12 mouse cellular contexts compared by ENCODE assay signal in the genomic region with DNA sequence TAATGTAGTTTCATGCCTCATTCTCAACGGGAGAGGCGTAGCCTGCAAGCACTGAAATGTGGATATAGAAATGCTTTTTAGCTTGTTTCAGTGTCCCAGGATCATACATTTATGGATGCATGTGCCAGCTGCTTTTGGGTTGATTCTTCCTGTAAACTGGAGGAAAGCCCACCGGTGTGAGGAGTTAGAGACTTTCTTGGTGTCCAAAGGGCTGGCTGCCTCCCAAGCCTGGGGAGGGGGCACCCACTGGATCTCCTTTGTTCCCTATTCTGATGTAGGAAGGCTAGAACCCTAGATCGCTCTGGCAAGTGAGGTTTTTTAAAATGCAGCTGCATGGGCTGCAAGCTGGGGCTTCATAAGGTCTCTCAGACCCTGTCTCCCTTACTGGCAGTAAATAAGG. TPM values are rescaled to one million over a fixed set of nuclear protein-coding genes. Genes with fewer than 3 reads are reported as not detected.
DNase-seq lines count a peak whose midpoint lies in the region; ATAC-seq and TF ChIP-seq lines count a peak whose summit lies in the region.
"Had no signal": no experiment of that assay in that cellular context is flagged by ENCODE, and none has a peak within 500 bp of the region (broad histone marks: within the 10 kb centered on the region; RNA-seq: fewer than 3 reads in every experiment).

No protein-coding gene starts in this region.

- peaks cover 48% of the 10 kb centered on the region for H3K4me1 ChIP-seq in kidney, embryonic 14.5 days (ENCODE audit: control insufficient read depth, insufficient read depth, low read length)
- H3K4me1 ChIP-seq in embryonic facial prominence, embryonic 14.5 days (ENCODE audit: control insufficient read depth, insufficient read depth, low read length), result peaks cover 64% of the 10 kb centered on the region
- peaks cover 89% of the 10 kb centered on the region for H3K4me1 ChIP-seq in hindbrain, embryonic 15.5 days (replicated peaks)
- peaks cover 13% of the 10 kb centered on the region for H3K4me1 ChIP-seq in midbrain, postnatal 0 days (ENCODE audit: insufficient read depth, low read length)
- H3K4me1 ChIP-seq in cerebellum, adult 2 months (ENCODE audit: control insufficient read depth, insufficient read depth, low read length), result no peaks in the 10 kb centered on the region; the same call in 1 of the 2 replicates

- H3K36me3 ChIP-seq in kidney, embryonic 14.5 days (ENCODE audit: control insufficient read depth, insufficient read depth, low read length), result peaks cover 11% of the 10 kb centered on the region; the same call in 1 of the 2 replicates
- H3K36me3 ChIP-seq in embryonic facial prominence, embryonic 14.5 days (ENCODE audit: control insufficient read depth, insufficient read depth, low read length), result peaks cover 72% of the 10 kb centered on the region
- no peaks in the 10 kb centered on the region for H3K36me3 ChIP-seq in hindbrain, embryonic 15.5 days
- peaks cover 11% of the 10 kb centered on the region; the same call in 1 of the 2 replicates for H3K36me3 ChIP-seq in midbrain, postnatal 0 days (ENCODE audit: insufficient read depth, low read length)

- peak overlapping the region; percentile 9; the same call in 1 of the 2 replicates for H3K4me3 ChIP-seq in kidney, embryonic 14.5 days (ENCODE audit: low read length)
- H3K4me3 ChIP-seq in embryonic facial prominence, embryonic 14.5 days (ENCODE audit: low read depth, low read length), result peak overlapping the region; percentile 94
- peak overlapping the region; percentile 92 for H3K4me3 ChIP-seq in hindbrain, embryonic 15.5 days
- peak overlapping the region; percentile 90 for H3K4me3 ChIP-seq in midbrain, postnatal 0 days (ENCODE audit: low read depth, low read length)
- H3K4me3 ChIP-seq in cerebellum, adult 2 months (replicated peaks; ENCODE audit: insufficient read depth, low read depth, low read length), result no peak overlapping the region

- no peak overlapping the region for H3K27ac ChIP-seq in kidney, embryonic 14.5 days (ENCODE audit: low read depth, low read length)
- H3K27ac ChIP-seq in embryonic facial prominence, embryonic 14.5 days (replicated peaks; ENCODE audit: low read depth, low read length), result peak overlapping the region; percentile 16; the same call in 1 of the 2 replicates
- H3K27ac ChIP-seq in hindbrain, embryonic 15.5 days (replicated peaks), result peak overlapping the region; percentile 91
- H3K27ac ChIP-seq in midbrain, postnatal 0 days (ENCODE audit: low read depth, low read length), result peak overlapping the region; percentile 34; the same call in 1 of the 2 replicates
- no peak overlapping the region for H3K27ac ChIP-seq in cerebellum, adult 2 months (ENCODE audit: insufficient read depth, low read length)

- no peak for ATAC-seq in kidney, embryonic 14.5 days (ENCODE audit: low FRiP score, low TSS enrichment)
- ATAC-seq in embryonic facial prominence, embryonic 14.5 days (ENCODE audit: low read depth), result no peak
- no peak for ATAC-seq in hindbrain, embryonic 15.5 days (ENCODE audit: low FRiP score, low read depth)
- no peak for ATAC-seq in midbrain, postnatal 0 days (ENCODE audit: low FRiP score)
- ATAC-seq: CD4-positive, CD25-positive, alpha-beta regulatory T cell, adult 4 months had no signal

- H3K4me2 ChIP-seq in kidney, embryonic 14.5 days (replicated peaks; ENCODE audit: low read depth, low read length), result peak overlapping the region; percentile 27; the same call in 1 of the 2 replicates
- peak overlapping the region; percentile 97 for H3K4me2 ChIP-seq in embryonic facial prominence, embryonic 14.5 days (ENCODE audit: low read depth, low read length)
- H3K4me2 ChIP-seq in hindbrain, embryonic 15.5 days, result peak overlapping the region; percentile 88
- H3K4me2 ChIP-seq in midbrain, postnatal 0 days (ENCODE audit: low read depth, low read length, poor library complexity, severe bottlenecking), result peak overlapping the region; percentile 92

- no peak for TF ChIP-seq POLR2A in cerebellum, adult 2 months (IDR thresholded peaks at IDR 0.05; ENCODE audit: borderline replicate concordance, insufficient read depth, low read length)

- peaks cover 56% of the 10 kb centered on the region for H3K27me3 ChIP-seq in kidney, embryonic 14.5 days (ENCODE audit: control insufficient read depth, insufficient read depth, low read length)
- H3K27me3 ChIP-seq in embryonic facial prominence, embryonic 14.5 days (replicated peaks; ENCODE audit: control insufficient read depth, insufficient read depth, low read length), result no peaks in the 10 kb centered on the region
- H3K27me3 ChIP-seq in hindbrain, embryonic 15.5 days, result no peaks in the 10 kb centered on the region
- H3K27me3 ChIP-seq in midbrain, postnatal 0 days (ENCODE audit: insufficient read depth, low read length), result no peaks in the 10 kb centered on the region
- peaks cover 5% of the 10 kb centered on the region; the same call in 1 of the 2 replicates for H3K27me3 ChIP-seq in cerebellum, adult 2 months (ENCODE audit: control insufficient read depth, insufficient read depth, low read length)

- H3K9me3 ChIP-seq in kidney, embryonic 14.5 days (ENCODE audit: control insufficient read depth, low read length), result no peaks in the 10 kb centered on the region
- H3K9me3 ChIP-seq in embryonic facial prominence, embryonic 14.5 days (ENCODE audit: control insufficient read depth, low read length), result no peaks in the 10 kb centered on the region
- H3K9me3 ChIP-seq in hindbrain, embryonic 15.5 days, result no peaks in the 10 kb centered on the region
- H3K9me3 ChIP-seq in midbrain, postnatal 0 days (ENCODE audit: low read length), result no peaks in the 10 kb centered on the region

- 0 out of 2 replicates have a peak overlapping the region, but pooled peaks have one; percentile 31 for H3K9ac ChIP-seq in kidney, embryonic 14.5 days (ENCODE audit: low read depth, low read length)
- H3K9ac ChIP-seq in embryonic facial prominence, embryonic 14.5 days (ENCODE audit: low read depth, low read length), result peak overlapping the region; percentile 98
- H3K9ac ChIP-seq in hindbrain, embryonic 15.5 days, result peak overlapping the region; percentile 77
- H3K9ac ChIP-seq in midbrain, postnatal 0 days (replicated peaks; ENCODE audit: low read length, poor library complexity, severe bottlenecking), result peak overlapping the region; percentile 91; the same call in 1 of the 2 replicates

- WGBS in kidney, embryonic 14.5 days, result 67% methylated on average over 4 of the region's 4 CpGs
- WGBS in embryonic facial prominence, embryonic 14.5 days, result 45% methylated on average over 4 of the region's 4 CpGs
- WGBS in hindbrain, embryonic 15.5 days, result 20% methylated on average over 4 of the region's 4 CpGs
- 21% methylated on average over 4 of the region's 4 CpGs for WGBS in midbrain, postnatal 0 days
- WGBS in cerebellum, adult 2 months, result 46% methylated on average over 4 of the region's 4 CpGs

- TF ChIP-seq CTCF in midbrain, postnatal 0 days (IDR thresholded peaks at IDR 0.05), result no peak
- no peak for TF ChIP-seq CTCF in cerebellum, adult 2 months (IDR thresholded peaks at IDR 0.05; ENCODE audit: borderline replicate concordance, insufficient read depth, low read depth, low read length)

- no peak for DNase-seq in kidney, postnatal 10 days
- no peak for DNase-seq in embryonic facial prominence, embryonic 14.5 days (ENCODE audit: low spot score)
- no peak for DNase-seq in midbrain, postnatal 0 days (ENCODE audit: low spot score)
- DNase-seq in cerebellum, postnatal 10 days, result no peak
- DNase-seq in cerebellum, adult 2 months, result no peak
- no peak for DNase-seq in spleen, postnatal 14 days (ENCODE audit: low spot score in 2 of 2)
- DNase-seq: heart, postnatal 14 days; layer of hippocampus, postnatal 36 days; lung, postnatal 10 days had no signal

RNA-seq across cellular contexts. Expression of a gene that starts 6.5 kb away (rescaled TPM):
- 5.1 and 6.9 TPM in 2 replicates for polyA plus RNA-seq in kidney, embryonic 14.5 days (2014; fragmentation: Nextera tagmentation; extraction: Ambion mirVana)
- 29.1 and 33.3 TPM in 2 replicates for polyA plus RNA-seq in embryonic facial prominence, embryonic 14.5 days (2014; fragmentation: Nextera tagmentation; extraction: Ambion mirVana)
- 38.7 and 40.3 TPM in 2 replicates for polyA plus RNA-seq in hindbrain, embryonic 15.5 days (2015; fragmentation: Nextera tagmentation; extraction: Ambion mirVana)
- total RNA-seq in midbrain, postnatal 0 days (2014; rRNA removed), result 112 and 139 TPM in 2 replicates
- polyA plus RNA-seq in midbrain, postnatal 0 days (2015; fragmentation: Nextera tagmentation; extraction: Ambion mirVana), result 49.6 and 49.8 TPM in 2 replicates
- 2.4 and 3.3 TPM in 2 replicates for polyA plus RNA-seq in cerebellum, adult 2 months (2012; rRNA removed)
- polyA plus RNA-seq: CD4-positive, CD25-positive, alpha-beta regulatory T cell, adult 4 months had no signal

Comparison
In these comparisons a context has a peak if more than half of its experiments do, and no peak if none do; other contexts are left out.
1. H3K27ac ChIP-seq: peak in embryonic facial prominence, embryonic 14.5 days (single experiment), hindbrain, embryonic 15.5 days (single experiment) and midbrain, postnatal 0 days (single experiment); none in kidney, embryonic 14.5 days (single experiment) and cerebellum, adult 2 months (single experiment).
2. H3K4me2 ChIP-seq: peak in every context shown above with its lines; median percentile 97 in embryonic facial prominence, embryonic 14.5 days; 92 in midbrain, postnatal 0 days; 88 in hindbrain, embryonic 15.5 days; 27 in kidney, embryonic 14.5 days.
3. H3K9ac ChIP-seq: peak in every context shown above with its lines; median percentile 98 in embryonic facial prominence, embryonic 14.5 days; 91 in midbrain, postnatal 0 days; 77 in hindbrain, embryonic 15.5 days; 31 in kidney, embryonic 14.5 days.